Comparison of ENCODE assay signal across 14 mouse cellular contexts in the genomic region with DNA sequence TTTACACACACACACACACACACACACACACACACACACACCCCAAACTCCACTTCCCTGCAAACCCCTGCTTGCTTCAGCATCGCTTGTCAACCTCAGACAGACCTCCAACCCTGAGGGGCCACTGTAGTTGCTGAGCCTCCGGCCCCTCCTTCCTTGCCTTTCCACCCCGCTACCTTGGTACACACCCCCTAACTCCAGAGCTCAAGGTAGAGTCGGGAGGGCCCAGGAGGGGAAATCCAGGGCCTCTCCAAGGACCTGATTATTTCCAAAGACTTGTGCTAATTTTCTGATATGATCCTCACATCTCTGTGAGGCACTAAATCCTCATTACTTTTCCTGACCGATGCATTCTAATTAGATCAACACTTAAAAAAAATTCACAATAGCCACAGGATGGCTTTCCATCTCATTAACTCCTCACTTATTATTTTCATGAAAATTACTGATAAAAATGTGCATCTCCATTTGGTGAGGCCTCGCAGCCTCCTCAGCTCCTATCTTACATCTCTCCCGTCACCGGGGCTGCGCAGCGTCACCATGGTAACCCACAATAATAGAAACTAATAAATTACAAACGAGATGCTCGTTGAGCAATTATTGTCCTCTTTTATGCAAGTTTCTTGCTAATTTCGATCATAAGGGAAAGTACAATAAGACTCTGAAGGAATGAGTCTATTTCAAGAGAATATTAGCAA.
DNase-seq lines count a peak whose midpoint lies in the region; ATAC-seq and TF ChIP-seq lines count a peak whose summit lies in the region.
"Had no signal": no experiment of that assay in that cellular context is flagged by ENCODE, and none has a peak within 500 bp of the region (broad histone marks: within the 10 kb centered on the region; RNA-seq: fewer than 3 reads in every experiment).

No protein-coding gene starts in this region.

- TF ChIP-seq CTCF in olfactory bulb, adult 2 months (IDR thresholded peaks at IDR 0.05; ENCODE audit: insufficient read depth, low read depth, low read length): no peak

- peaks cover 10% of the 10 kb centered on the region for H3K4me1 ChIP-seq in midbrain, embryonic 11.5 days (ENCODE audit: control insufficient read depth, insufficient read depth, low read length)
- peaks cover 41% of the 10 kb centered on the region for H3K4me1 ChIP-seq in midbrain, embryonic 10.5 days
- peaks cover 13% of the 10 kb centered on the region for H3K4me1 ChIP-seq in forebrain, embryonic 14.5 days (ENCODE audit: control insufficient read depth, insufficient read depth, low read length)
- H3K4me1 ChIP-seq in olfactory bulb, adult 2 months (ENCODE audit: control insufficient read depth, insufficient read depth, low read length): peaks cover 34% of the 10 kb centered on the region
- H3K4me1 ChIP-seq: liver, embryonic 15.5 days; megakaryocyte, embryonic 14.5 days had no signal

- DNase-seq in midbrain, embryonic 11.5 days (ENCODE audit: low spot score, missing footprints): no peak
- no peak for DNase-seq in midbrain, embryonic 10.5 days (ENCODE audit: low spot score)
- DNase-seq in forebrain, embryonic 14.5 days (ENCODE audit: low spot score): peak; percentile 76
- peak; percentile 43 for DNase-seq in layer of hippocampus, adult 9-10 months (ENCODE audit: low spot score)
- DNase-seq in embryo, embryonic 10 days (ENCODE audit: low spot score): no peak
- no peak for DNase-seq in kidney, adult 11 months
- no peak for DNase-seq in cerebellum, postnatal 10 days
- DNase-seq: adrenal gland, postnatal 36 days; cerebellum, adult 8-10 months; heart, postnatal 14 days had no signal

- no peak overlapping the region for H3K9ac ChIP-seq in midbrain, embryonic 11.5 days (ENCODE audit: low read length)
- H3K9ac ChIP-seq in forebrain, embryonic 14.5 days (ENCODE audit: low read length): no peak overlapping the region
- H3K9ac ChIP-seq: liver, embryonic 15.5 days had no signal

- H3K4me3 ChIP-seq in midbrain, embryonic 11.5 days (ENCODE audit: low read depth, low read length): no peak overlapping the region
- no peak overlapping the region for H3K4me3 ChIP-seq in midbrain, embryonic 10.5 days
- no peak overlapping the region for H3K4me3 ChIP-seq in forebrain, embryonic 14.5 days (ENCODE audit: low read depth, low read length)
- no peak overlapping the region for H3K4me3 ChIP-seq in olfactory bulb, adult 2 months (ENCODE audit: insufficient read depth, low read depth, low read length)
- H3K4me3 ChIP-seq: liver, embryonic 15.5 days; megakaryocyte, embryonic 14.5 days had no signal

- 61% methylated on average over 13 of the region's 13 CpGs for WGBS in midbrain, embryonic 11.5 days
- WGBS in midbrain, embryonic 10.5 days: 71% methylated on average over 13 of the region's 13 CpGs
- 16% methylated on average over 13 of the region's 13 CpGs for WGBS in forebrain, embryonic 14.5 days
- WGBS in olfactory bulb, adult 2 months: 28% methylated on average over 13 of the region's 13 CpGs

- no peaks in the 10 kb centered on the region for H3K36me3 ChIP-seq in midbrain, embryonic 11.5 days (ENCODE audit: control insufficient read depth, insufficient read depth, low read length)
- peaks cover 43% of the 10 kb centered on the region for H3K36me3 ChIP-seq in midbrain, embryonic 10.5 days
- H3K36me3 ChIP-seq in forebrain, embryonic 14.5 days (ENCODE audit: control insufficient read depth, insufficient read depth, low read length): no peaks in the 10 kb centered on the region
- H3K36me3 ChIP-seq: liver, embryonic 15.5 days had no signal

- H3K4me2 ChIP-seq in midbrain, embryonic 11.5 days: no peak overlapping the region
- H3K4me2 ChIP-seq in forebrain, embryonic 14.5 days (ENCODE audit: low read length): no peak overlapping the region
- H3K4me2 ChIP-seq: liver, embryonic 15.5 days had no signal

- H3K27me3 ChIP-seq in midbrain, embryonic 11.5 days (ENCODE audit: control insufficient read depth, insufficient read depth, low read length): no peaks in the 10 kb centered on the region
- no peaks in the 10 kb centered on the region for H3K27me3 ChIP-seq in midbrain, embryonic 10.5 days (ENCODE audit: low read depth, poor library complexity, severe bottlenecking)
- no peaks in the 10 kb centered on the region for H3K27me3 ChIP-seq in forebrain, embryonic 14.5 days (replicated peaks; ENCODE audit: control insufficient read depth, insufficient read depth, low read length)
- H3K27me3 ChIP-seq: liver, embryonic 15.5 days had no signal

- TF ChIP-seq POLR2A in olfactory bulb, adult 2 months (IDR thresholded peaks at IDR 0.05; ENCODE audit: insufficient read depth, low read depth, low read length): no peak

- no peaks in the 10 kb centered on the region for H3K9me3 ChIP-seq in midbrain, embryonic 11.5 days (ENCODE audit: control insufficient read depth, low read length)
- no peaks in the 10 kb centered on the region for H3K9me3 ChIP-seq in midbrain, embryonic 10.5 days (replicated peaks)
- H3K9me3 ChIP-seq in forebrain, embryonic 14.5 days (replicated peaks; ENCODE audit: control insufficient read depth, low read length): no peaks in the 10 kb centered on the region
- H3K9me3 ChIP-seq: liver, embryonic 15.5 days; megakaryocyte, embryonic 14.5 days had no signal

- peak; percentile 71 for ATAC-seq in midbrain, embryonic 11.5 days (ENCODE audit: low FRiP score)
- ATAC-seq in forebrain, embryonic 14.5 days: peak; percentile 71
- ATAC-seq: CD4-positive, CD25-positive, alpha-beta regulatory T cell, adult 4 months had no signal

- no peak overlapping the region for H3K27ac ChIP-seq in midbrain, embryonic 11.5 days (ENCODE audit: low read depth, low read length)
- no peak overlapping the region; the same call in 1 of the 2 replicates for H3K27ac ChIP-seq in midbrain, embryonic 10.5 days (replicated peaks)
- peak overlapping the region; percentile 78 for H3K27ac ChIP-seq in forebrain, embryonic 14.5 days (ENCODE audit: low read depth, low read length)
- peak overlapping the region; percentile 93 for H3K27ac ChIP-seq in olfactory bulb, adult 2 months (ENCODE audit: insufficient read depth, low read depth, low read length)
- H3K27ac ChIP-seq: liver, embryonic 15.5 days had no signal

Comparison
In these comparisons a context has a peak if more than half of its experiments do, and no peak if none do; other contexts are left out.
1. DNase-seq: peak in forebrain, embryonic 14.5 days (single experiment) and layer of hippocampus, adult 9-10 months (single experiment); none in midbrain, embryonic 11.5 days (single experiment), midbrain, embryonic 10.5 days (single experiment), embryo, embryonic 10 days (single experiment), kidney, adult 11 months (single experiment) and cerebellum, postnatal 10 days (0 of 2).
2. H3K27ac ChIP-seq: peak in forebrain, embryonic 14.5 days (single experiment) and olfactory bulb, adult 2 months (single experiment); none in midbrain, embryonic 11.5 days (single experiment) and midbrain, embryonic 10.5 days (single experiment).